Mouse (Mus musculus) limb, embryonic 11.5 days (tissue): ENCODE data around the gene Acox1. TPM values are rescaled to one million over a fixed set of nuclear protein-coding genes. Genes with fewer than 3 reads are reported as not detected.

Experiments
- ATAC-seq: fragments of 200-750 bp; cut with Nextera tagmentation; 2 replicates; pipeline ENCODE4 v1.8.0; 2017; ENCODE audit warnings: low read depth; ENCODE audit not compliant: insufficient number of reproducible peaks, low FRiP score, low TSS enrichment
- DNase-seq: peaks from one replicate; pipeline ENCODE4 v3.0.0-alpha.2; 2015; ENCODE audit warnings: low spot score
- H3K27ac ChIP-seq: fragments of 300-500 bp; sonication (generic); replicated peaks from 2 replicates; pipeline ENCODE4 v1.5.1; 2014; ENCODE audit warnings: low read depth, mild to moderate bottlenecking, low read length
- H3K27me3 ChIP-seq: fragments of 300-500 bp; sonication (generic); 2 replicates; pipeline ENCODE4 v1.6.1; 2014; ENCODE audit warnings: mild to moderate bottlenecking, low read length, mixed read lengths; ENCODE audit not compliant: control insufficient read depth, insufficient read depth
- H3K36me3 ChIP-seq: fragments of 300-500 bp; sonication (generic); 2 replicates; pipeline ENCODE4 v1.6.1; 2014; ENCODE audit warnings: mild to moderate bottlenecking, low read length, moderate library complexity, mixed read lengths; ENCODE audit not compliant: control insufficient read depth, insufficient read depth
- H3K4me1 ChIP-seq: fragments of 300-500 bp; sonication (generic); 2 replicates; pipeline ENCODE4 v1.6.1; 2014; ENCODE audit warnings: low read length, mixed read lengths; ENCODE audit not compliant: control insufficient read depth, insufficient read depth
- H3K4me2 ChIP-seq: fragments of 300-500 bp; sonication (generic); 2 replicates; pipeline ENCODE4 v1.6.1; 2014; ENCODE audit warnings: low read depth, mild to moderate bottlenecking, moderate library complexity; ENCODE audit not compliant: severe bottlenecking
- H3K4me3 ChIP-seq: fragments of 300-500 bp; sonication (generic); 2 replicates; pipeline ENCODE4 v1.5.1; 2014; ENCODE audit warnings: low read depth, low read length
- H3K9ac ChIP-seq: fragments of 300-500 bp; sonication (generic); 2 replicates; pipeline ENCODE4 v1.6.1; 2014; ENCODE audit warnings: mild to moderate bottlenecking, low read length
- H3K9me3 ChIP-seq: fragments of 300-500 bp; sonication (generic); 2 replicates; pipeline ENCODE4 v1.6.1; 2016; ENCODE audit warnings: low read length; ENCODE audit not compliant: control insufficient read depth
- WGBS: fragments of 180-500 bp; shearing (Covaris S2); extraction: QIAGEN DNeasy Blood & Tissue Kit; methylation state at CpG from one replicate; pipeline ENCODE4 v1.1.7; 2014; 5-methylcytosine and 5-hydroxymethylcytosine counted together
- polyA plus RNA-seq: library from polyadenylated mRNA; unstranded; fragments of >200 nt; fragmentation: Nextera tagmentation; extraction: Ambion mirVana; gene quantifications from 2 replicates; pipeline ENCODE4 v1.2.1, GENCODE M21; 2014

Gene Acox1
- polyA plus RNA-seq, 1 experiment from 2014 or later, result 19.4 TPM

DNA sequence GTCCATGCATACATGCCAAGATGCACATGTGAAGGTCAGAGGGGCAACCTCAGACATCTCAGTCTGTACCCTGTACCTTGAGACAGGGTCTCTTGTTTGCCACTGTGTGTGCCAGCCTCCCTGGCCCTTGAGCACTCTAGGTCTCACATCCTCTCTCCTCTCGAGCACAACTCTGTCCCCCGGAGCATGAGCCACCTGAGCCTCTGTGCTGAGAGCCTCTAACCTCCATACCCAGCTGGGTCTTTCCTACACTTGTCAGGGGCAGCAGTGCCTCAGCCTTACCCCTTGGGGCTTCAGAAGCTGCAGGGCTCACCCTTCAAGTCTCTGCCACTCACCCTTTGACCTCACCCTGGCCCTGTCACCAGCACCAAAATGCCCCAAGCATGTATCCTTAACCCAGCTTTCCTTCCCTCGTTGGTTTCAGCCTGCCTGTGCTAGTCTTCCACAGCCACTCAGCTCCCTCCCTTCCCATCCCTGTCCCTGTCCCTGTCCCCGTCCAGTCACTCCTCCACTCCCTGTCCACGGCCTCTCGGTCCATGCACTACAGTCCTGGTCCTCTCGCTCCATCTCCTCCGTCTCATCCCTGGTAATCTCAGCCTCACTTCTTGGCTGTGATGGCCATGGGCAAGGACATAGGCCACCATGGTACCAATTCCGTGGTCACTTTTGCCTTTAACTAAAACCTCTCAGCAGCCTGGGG is 69.6 kb downstream of the Acox1 start:
- Histone ChIP-seq H3K36me3 (peaks cover 3% of the 10 kb centered on the region; the same call in 1 of the 2 replicates), H3K9ac (no peak overlapping the region), H3K27ac (no peak overlapping the region), H3K4me3 (no peak overlapping the region), H3K27me3 (no peaks in the 10 kb centered on the region), H3K4me1 (peaks cover 22% of the 10 kb centered on the region), H3K4me2 (no peak overlapping the region), H3K9me3 (no peaks in the 10 kb centered on the region)
- WGBS, result 81% methylated on average over 9 of the region's 9 CpGs
- DNase-seq (no peak), ATAC-seq (no peak)

- H3K9me3 ChIP-seq, result no peaks in the 10 kb centered on the region
- peaks cover 22% of the 10 kb centered on the region for H3K4me1 ChIP-seq
- H3K27ac ChIP-seq, result no peak overlapping the region
- 78% methylated on average over 9 of the region's 9 CpGs for WGBS
- H3K4me2 ChIP-seq, result no peak overlapping the region; the same call in 1 of the 2 replicates
- no peak overlapping the region for H3K4me3 ChIP-seq
- ATAC-seq (no peak), DNase-seq (no peak)
- peak overlapping the region; percentile 53; the same call in 1 of the 2 replicates for H3K9ac ChIP-seq
- no peaks in the 10 kb centered on the region for H3K27me3 ChIP-seq
- H3K36me3 ChIP-seq, result no peaks in the 10 kb centered on the region; the same call in 1 of the 2 replicates
Measured at GRCm38 (mm10) chr11:116127986-116128385, 70.9 kb downstream of the Acox1 start.

GRCm38 (mm10) chr11:116127156-116127980 is 71.5 kb downstream of the Acox1 start, which contains the start of gene Trim47:
Trim47 (minus strand) TSS chr11:116127210.
- H3K9me3 ChIP-seq, result no peaks in the 10 kb centered on the region
- 27% methylated on average over 23 of the region's 23 CpGs for whole genome bisulfite sequencing
- ATAC-seq, result peak; percentile 57; the same call in 1 of the 2 replicates
- peak within 1 kb of the TSS; percentile 20 for H3K4me3 ChIP-seq
- peaks cover 22% of the 10 kb centered on the region for H3K4me1 ChIP-seq
- peak within 1 kb of the TSS; percentile 53 for H3K9ac ChIP-seq
- DNase-seq, result peak; percentile 84
- H3K27me3 ChIP-seq, result no peaks in the 10 kb centered on the region
- H3K27ac ChIP-seq, result no peak within 1 kb of the TSS
- H3K4me2 ChIP-seq, result peak within 1 kb of the TSS; percentile 39
- H3K36me3 ChIP-seq, result no peaks in the 10 kb centered on the region; the same call in 1 of the 2 replicates

- 95% methylated on average over 15 of the region's 15 CpGs for WGBS
- H3K27ac ChIP-seq, result no peak overlapping the region
- H3K9me3 ChIP-seq, result no peaks in the 10 kb centered on the region
- DNase-seq (no peak), ATAC-seq (no peak)
- H3K4me3 ChIP-seq, result no peak overlapping the region
- no peak overlapping the region for H3K4me2 ChIP-seq
- no peaks in the 10 kb centered on the region for H3K27me3 ChIP-seq
- no peaks in the 10 kb centered on the region; the same call in 1 of the 2 replicates for H3K36me3 ChIP-seq
- peaks cover 22% of the 10 kb centered on the region for H3K4me1 ChIP-seq
- no peak overlapping the region for H3K9ac ChIP-seq
Measured at GRCm38 (mm10) chr11:116126261-116126660, 72.6 kb downstream of the Acox1 start.

Other genes starting within 250 kb of the Acox1 start
- 1.0 and 1.5 TPM in 2 replicates for gene Itgb4, start 224.3 kb downstream of the Acox1 start, polyA plus RNA-seq
- gene Galk1, start 186.3 kb downstream of the Acox1 start, polyA plus RNA-seq, result 164 and 168 TPM in 2 replicates
- gene H3f3b, start 171.1 kb downstream of the Acox1 start, polyA plus RNA-seq, result 2,190 and 2,300 TPM in 2 replicates
- gene Unk, start 168.7 kb downstream of the Acox1 start, polyA plus RNA-seq, result 34.6 and 37.0 TPM in 2 replicates
- 1.1 and 1.3 TPM in 2 replicates for gene Unc13d, start 121.1 kb downstream of the Acox1 start, polyA plus RNA-seq
- 49.3 and 52.1 TPM in 2 replicates for gene Wbp2, start 112.0 kb downstream of the Acox1 start, polyA plus RNA-seq
- gene Trim47, start 71.8 kb downstream of the Acox1 start, polyA plus RNA-seq, result 3.7 and 4.3 TPM in 2 replicates
- 2.2 and 2.5 TPM in 2 replicates for gene Trim65, start 67.9 kb downstream of the Acox1 start, polyA plus RNA-seq
- 110 and 111 TPM in 2 replicates for gene Mrpl38, start 60.2 kb downstream of the Acox1 start, polyA plus RNA-seq
- gene Fbf1, start 30.9 kb downstream of the Acox1 start, polyA plus RNA-seq, result 28.2 and 35.0 TPM in 2 replicates
- 56.7 and 62.5 TPM in 2 replicates for gene Ten1, start 190 bp downstream of the Acox1 start, polyA plus RNA-seq
- gene Evpl, start 39.0 kb upstream of the Acox1 start, polyA plus RNA-seq, result 1.1 and 1.2 TPM in 2 replicates
- 88.2 and 96.9 TPM in 2 replicates for gene Srp68, start 75.2 kb upstream of the Acox1 start, polyA plus RNA-seq
- gene Galr2, start 81.9 kb upstream of the Acox1 start, polyA plus RNA-seq, result 0.12 and 0.17 TPM in 2 replicates
- gene Exoc7, start 108.2 kb upstream of the Acox1 start, polyA plus RNA-seq, result 69.4 and 69.5 TPM in 2 replicates
- gene Foxj1, start 136.4 kb upstream of the Acox1 start, polyA plus RNA-seq, result 0.09 and 0.20 TPM in 2 replicates
- gene Rnf157, start 214.0 kb upstream of the Acox1 start, polyA plus RNA-seq, result 20.8 and 23.2 TPM in 2 replicates
- 82.3 and 85.4 TPM in 2 replicates for gene Ubald2, start 235.0 kb upstream of the Acox1 start, polyA plus RNA-seq